Comparison of ENCODE assay signal across 21 mouse cellular contexts in the genomic region with DNA sequence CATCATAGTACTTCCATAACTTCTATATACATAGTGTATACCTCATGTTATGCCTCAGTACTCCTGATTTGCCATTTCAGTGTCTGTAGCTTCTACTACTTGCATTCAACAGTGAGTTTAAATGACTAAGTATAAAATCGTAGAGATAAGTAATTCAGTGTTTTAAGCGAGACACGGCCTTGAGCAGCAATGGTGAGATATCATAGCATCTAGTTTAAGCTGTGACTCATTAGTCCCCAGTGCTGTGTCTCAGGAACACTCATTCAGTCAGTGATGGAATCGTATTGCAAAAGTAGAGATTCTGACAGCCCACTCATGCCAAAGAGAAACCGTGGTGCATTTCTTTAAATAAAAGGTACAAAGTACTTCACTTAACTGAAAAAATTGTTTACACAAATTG. TPM values are rescaled to one million over a fixed set of nuclear protein-coding genes. Genes with fewer than 3 reads are reported as not detected.
"Had no signal": no experiment of that assay in that cellular context is flagged by ENCODE, and none has a peak within 500 bp of the region (broad histone marks: within the 10 kb centered on the region; RNA-seq: fewer than 3 reads in every experiment).

No protein-coding gene starts in this region.

- H3K27ac ChIP-seq: lung, embryonic 15.5 days; macrophage; midbrain, embryonic 13.5 days; midbrain, embryonic 15.5 days; neural tube, embryonic 12.5 days; stomach, embryonic 15.5 days; stomach, postnatal 0 days had no signal

- H3K4me3 ChIP-seq: lung, embryonic 15.5 days; megakaryocyte, embryonic 14.5 days; midbrain, embryonic 13.5 days; midbrain, embryonic 15.5 days; neural tube, embryonic 12.5 days; stomach, embryonic 15.5 days had no signal

- DNase-seq: lung, postnatal 14 days; lung, postnatal 36 days; right cerebral cortex, postnatal 14 days; thymus, adult 2 months; thymus, postnatal 25 days; thymus, postnatal 4 days had no signal

- H3K27me3 ChIP-seq: lung, embryonic 15.5 days; megakaryocyte, embryonic 14.5 days; midbrain, embryonic 13.5 days; midbrain, embryonic 15.5 days; neural tube, embryonic 12.5 days; stomach, embryonic 15.5 days had no signal

- ATAC-seq: lung, postnatal 0 days; midbrain, embryonic 13.5 days; midbrain, embryonic 15.5 days had no signal

- H3K4me2 ChIP-seq: lung, embryonic 15.5 days; midbrain, embryonic 11.5 days; midbrain, embryonic 13.5 days; midbrain, embryonic 15.5 days; neural tube, embryonic 12.5 days; stomach, embryonic 15.5 days had no signal

- H3K4me1 ChIP-seq: neural tube, embryonic 12.5 days had no signal

- H3K9me3 ChIP-seq: lung, embryonic 15.5 days; megakaryocyte, embryonic 14.5 days; midbrain, embryonic 13.5 days; midbrain, embryonic 15.5 days; neural tube, embryonic 12.5 days; stomach, embryonic 15.5 days had no signal

- H3K36me3 ChIP-seq: lung, embryonic 15.5 days; midbrain, embryonic 13.5 days; midbrain, embryonic 15.5 days; neural tube, embryonic 12.5 days; stomach, embryonic 15.5 days had no signal

- H3K9ac ChIP-seq: lung, embryonic 15.5 days; midbrain, embryonic 13.5 days; midbrain, embryonic 15.5 days; neural tube, embryonic 12.5 days; stomach, embryonic 15.5 days had no signal

RNA-seq across cellular contexts. Expression of gene Klrb1f, which starts 6.0 kb away (rescaled TPM):
- polyA plus RNA-seq: testis, adult 2 months had no signal

RNA-seq across cellular contexts. Expression of gene Clec2e, which starts 49.0 kb away (rescaled TPM):
- total RNA-seq: megakaryocyte progenitor cell, adult 5-6 weeks; midbrain, postnatal 0 days had no signal
- polyA plus RNA-seq: lung, embryonic 15.5 days; lung, postnatal 0 days; midbrain, embryonic 11.5 days; midbrain, embryonic 13.5 days; midbrain, embryonic 15.5 days; midbrain, postnatal 0 days; neural tube, embryonic 12.5 days; neural tube, embryonic 14.5 days; spleen, adult 2 months; testis, adult 2 months had no signal
